Mouse (Mus musculus): ENCODE data around the gene D930048N14Rik.
"Not testable (repeated sequence)": the region's sequence is repeated elsewhere in the genome, so short reads cannot be mapped to it uniquely, and the experiment has no call there.

The D930048N14Rik gene

DNA sequence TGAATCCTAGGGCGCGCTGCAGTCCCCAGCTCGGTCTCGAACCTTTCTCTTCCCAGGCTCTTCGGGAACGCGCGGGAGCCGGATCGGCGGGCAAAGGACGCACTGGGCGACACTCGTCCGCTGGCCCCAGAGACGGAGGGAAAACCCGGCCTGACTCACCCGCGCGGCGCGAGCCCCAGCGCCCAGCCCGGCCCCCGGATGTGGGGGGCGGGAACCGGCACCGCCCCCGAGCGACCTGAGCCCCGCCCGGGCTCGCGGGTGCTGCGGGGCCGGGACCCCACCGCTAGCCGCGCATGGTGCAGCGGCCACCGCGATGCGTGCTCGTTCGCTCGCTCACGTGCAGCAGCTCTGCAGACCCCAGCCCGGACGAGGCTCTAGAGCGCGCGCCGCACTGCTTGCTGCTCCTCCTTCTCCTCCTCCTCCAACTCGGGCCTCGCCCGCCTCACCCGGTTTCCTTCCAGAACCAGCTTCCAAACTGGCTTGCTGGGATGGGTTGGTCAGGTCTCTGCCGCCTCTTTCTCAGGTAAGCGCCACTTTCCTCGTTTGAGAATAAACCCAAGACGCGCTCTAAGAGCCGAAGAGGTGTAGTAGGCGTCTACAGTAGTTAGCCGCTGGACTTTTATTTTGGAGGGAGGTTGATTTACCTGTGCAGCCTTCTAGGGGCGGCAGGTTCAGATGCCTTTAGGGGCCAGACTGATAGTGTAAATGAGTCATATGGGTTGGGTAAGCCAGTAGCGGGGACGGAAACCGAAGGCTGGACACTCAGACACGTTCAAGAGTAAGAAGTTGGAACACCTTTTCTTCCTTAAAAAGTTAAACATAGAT is at the start of gene D930048N14Rik, which contains the start of gene N4bp3:
Gene D930048N14Rik (plus strand): TSS at position 264 of the 825 bp plus-strand sequence.
Gene N4bp3 (minus strand): TSS at position 152 of the 825 bp plus-strand sequence.
- peak; percentile 54 to 64 for DNase-seq

DNA sequence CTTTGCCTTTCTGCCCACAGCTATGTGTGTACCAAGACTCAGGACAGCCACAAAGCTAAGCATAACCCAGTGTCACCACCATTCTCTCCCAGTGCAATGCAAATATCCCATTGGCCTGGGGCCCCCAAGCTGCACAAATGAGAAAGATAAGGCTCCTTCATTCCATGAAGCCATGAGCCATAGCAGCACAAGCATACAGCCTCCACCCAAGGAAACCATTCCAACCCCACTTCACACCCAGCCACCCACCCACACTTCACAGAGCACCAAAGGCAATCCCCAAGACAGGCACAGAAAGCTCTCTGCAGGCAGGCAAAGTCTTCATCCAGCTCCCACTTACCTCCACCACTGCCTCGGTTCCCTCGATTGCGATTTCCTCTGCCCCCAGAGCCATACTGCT is 48.5 kb upstream of the D930048N14Rik start:
- DNase-seq: no peak

DNA sequence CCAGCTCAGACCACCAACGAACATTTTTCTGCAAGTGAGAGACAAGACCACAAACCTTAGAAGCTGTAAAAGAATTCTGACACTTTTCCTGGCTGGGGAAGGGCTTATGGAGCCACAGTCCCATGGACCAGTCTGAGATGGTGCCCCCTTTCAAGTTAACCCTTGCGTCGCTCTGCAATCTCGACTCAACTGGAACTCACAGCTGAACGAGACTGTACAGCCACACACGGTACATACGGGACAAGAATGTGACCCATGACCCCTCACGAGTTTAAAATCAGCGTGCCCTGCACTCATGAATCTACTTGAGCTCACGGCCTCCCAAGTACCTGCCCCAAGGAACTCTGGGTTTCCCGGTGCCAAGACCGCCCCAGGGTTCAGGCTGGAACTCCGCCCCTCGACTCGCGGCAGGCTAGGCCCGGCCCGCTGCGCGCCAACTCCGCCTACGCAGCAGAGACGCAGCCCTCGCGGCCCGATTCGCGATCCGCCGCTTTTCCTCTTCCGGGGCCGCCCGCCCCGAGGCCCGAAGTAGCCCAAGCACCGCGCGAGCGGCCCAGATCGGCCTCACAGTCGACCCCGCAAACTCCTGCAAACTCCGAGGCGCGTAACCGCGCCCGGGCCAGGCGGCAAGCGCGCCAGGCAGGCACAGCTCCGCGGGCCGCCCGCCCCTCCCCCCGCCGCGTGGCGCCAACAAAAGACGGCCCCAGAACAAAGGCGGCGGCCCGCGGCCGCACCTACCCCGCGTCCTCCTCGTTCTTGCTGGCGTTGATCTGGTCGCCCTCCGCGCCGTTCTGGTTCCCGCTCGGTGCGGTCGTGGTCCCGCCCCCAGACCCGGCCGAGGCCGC is 44.9 kb upstream of the D930048N14Rik start:
- DNase-seq: peak; percentile 82 to 84

DNA sequence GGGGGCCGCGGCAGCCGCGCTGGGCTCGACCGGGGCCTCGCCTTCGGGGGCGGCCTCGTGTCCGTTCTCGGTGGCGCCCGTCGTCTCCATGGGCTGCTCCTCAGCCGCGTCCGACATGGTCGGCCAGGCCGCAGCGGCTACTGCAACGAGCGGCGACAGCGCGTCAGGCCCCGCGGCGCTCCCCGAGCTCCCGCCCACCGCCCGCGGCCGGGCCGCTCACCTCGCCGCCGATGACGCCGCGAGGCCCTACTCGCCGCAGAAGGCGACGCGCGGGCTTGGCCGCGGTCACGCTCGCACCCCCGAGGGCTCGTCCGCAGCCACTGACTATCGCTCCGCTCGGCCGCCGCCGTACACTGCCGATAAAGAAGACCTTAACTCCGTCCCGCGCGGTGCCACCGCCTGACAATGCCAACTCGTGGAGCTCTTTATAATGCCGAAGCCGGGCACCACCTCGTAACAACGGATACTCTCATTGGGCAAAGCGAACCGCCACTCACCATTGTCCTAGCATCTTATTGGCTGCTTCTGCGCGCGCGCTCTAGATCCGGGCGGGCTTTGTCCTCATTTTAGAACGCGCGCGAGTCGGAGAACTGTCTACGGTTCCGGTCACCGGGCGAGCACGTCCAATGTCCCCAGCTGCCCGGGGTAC is 44.2 kb upstream of the D930048N14Rik start, which contains the start of gene Hnrnpab:
Gene Hnrnpab (minus strand): TSS at position 401 of the 649 bp plus-strand sequence.
- peak; percentile 98 to 99 for DNase-seq

DNA sequence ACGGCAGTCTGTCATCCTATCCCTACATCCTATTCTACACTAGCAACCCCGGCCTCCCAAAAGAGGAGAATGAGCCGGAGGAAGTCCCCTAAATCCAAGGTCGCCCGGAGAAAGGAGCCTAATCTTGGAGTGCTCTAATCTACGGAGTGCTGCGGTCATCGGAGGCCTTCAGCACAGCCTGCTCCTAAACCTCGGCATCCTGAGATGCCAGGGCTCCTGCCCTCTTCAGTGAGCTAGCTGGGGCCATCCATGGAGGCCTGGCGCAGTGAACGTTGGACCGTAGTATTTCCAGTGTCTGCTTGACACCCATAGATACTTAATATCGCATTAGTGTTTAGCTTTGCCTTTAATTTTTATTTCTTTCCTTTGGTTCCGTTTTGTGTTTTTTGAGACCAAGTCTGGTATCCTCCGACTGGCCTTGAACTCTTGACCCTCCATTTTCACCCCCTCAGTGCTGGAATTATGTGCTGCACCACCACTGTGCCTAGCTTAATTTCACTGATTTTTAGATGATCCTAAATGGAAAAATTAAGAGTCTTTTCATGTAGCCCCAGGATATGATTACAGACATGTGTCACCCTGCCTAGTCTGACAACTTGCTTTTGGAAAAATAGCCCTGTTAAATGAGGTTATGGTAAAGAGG is 43.5 kb upstream of the D930048N14Rik start:
- DNase-seq: no peak

DNA sequence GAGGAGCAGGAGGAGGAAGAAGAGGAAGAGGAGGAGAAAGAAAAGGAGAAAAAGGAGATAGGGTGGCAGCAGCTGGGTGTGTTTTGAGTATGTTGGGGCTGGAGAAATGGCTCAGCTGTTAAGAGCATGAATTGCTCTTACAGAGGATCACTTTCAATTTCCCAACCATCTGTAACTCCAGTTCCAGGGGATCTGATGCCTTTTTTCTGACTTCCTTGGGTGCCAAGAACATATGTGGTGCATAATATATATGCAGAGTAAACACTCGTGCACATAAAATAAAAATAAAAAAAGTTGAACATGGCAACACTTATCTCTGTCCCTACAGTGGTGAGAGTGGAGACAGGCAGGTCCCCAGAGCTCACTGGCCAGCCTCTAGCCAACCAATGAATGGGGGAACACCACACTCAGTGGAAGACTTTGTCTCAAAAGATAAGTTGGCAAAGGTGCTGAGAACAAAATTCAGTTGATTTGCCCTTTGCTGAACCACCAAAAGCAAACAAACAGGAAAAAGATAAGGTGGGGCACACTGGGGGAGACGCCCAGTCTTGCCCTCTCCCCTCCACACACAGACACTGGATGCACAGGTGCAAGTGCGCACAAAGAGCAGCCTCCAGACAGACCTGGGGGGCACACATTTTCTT is 41.4 kb upstream of the D930048N14Rik start:
- DNase-seq: no peak

DNA sequence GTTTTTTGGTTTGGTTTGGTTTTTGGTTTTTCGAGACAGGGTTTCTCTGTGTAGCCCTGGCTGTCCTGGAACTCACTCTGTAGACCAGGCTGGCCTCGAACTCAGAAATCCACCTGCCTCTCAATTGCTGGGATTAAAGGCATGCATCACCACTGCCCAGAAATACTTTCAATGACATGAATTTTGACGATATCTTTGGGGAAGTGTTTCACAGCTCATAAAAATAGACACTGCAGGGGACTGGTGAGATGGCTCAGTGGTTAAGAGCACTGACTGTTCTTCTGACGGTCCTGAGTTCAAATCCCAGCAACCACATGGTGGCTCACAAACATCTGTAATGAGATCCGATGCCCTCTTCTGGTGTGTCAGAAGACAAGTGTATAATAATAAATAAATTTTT is 40.8 kb upstream of the D930048N14Rik start:
- not testable (repeated sequence) for DNase-seq

DNA sequence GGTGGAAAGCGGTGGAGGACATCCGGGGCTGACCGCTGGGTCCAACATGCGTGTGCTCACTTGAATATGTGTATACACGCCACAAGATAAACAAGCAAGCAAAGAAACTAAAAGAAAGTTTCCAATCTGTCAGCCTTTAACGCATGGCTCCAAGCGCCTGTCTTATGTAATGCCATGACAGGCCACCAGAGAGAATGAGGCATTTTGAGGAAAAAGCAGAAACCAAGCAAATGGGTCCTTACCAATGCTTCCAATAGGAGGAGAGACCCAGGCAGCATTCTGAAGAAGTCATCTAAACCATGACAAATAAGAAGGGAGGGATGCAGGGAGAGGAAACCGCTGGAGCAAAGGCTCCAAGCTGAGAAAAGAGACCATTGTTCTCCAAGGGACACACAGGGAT is 36.5 kb upstream of the D930048N14Rik start:
- no peak for DNase-seq

DNA sequence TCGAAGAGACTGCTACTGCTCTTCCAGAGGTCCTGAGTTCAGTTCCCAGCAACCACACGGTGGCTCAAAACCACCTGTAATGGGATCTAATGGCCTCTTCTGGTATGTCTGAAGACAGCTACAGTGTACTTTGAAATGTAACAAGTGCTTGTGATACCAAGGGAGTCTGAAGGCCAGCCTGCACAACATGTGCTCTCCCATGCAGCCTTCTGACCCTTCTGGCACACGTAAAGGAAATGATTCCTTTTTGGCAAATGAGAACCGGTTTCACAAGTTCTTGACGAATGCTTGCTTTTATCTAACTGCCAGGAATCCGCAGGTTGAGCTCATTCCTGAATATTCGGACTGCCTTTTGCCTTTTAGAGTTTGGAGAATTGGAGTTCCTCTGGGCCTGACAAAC is 35.6 kb upstream of the D930048N14Rik start:
- DNase-seq: no peak

DNA sequence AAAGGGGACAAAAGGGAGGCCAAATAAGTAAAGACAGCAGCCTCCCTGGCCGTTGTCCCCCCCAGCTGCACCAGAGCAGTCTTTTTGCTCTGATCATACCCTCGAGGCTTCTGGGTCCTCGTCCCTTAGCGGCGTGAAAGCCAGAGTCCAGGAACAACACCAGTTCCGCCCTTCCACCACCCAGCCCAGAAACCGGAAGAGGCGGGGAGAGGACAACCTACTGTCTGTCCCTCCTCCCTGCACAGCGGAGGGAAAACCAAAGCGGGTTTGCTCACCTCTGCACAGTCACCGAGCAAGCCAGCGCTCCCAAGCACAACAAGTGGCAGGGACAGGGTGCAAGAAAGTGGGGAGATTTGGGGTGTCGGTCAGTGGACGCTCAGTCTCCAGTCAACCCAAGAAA is 35.2 kb upstream of the D930048N14Rik start:
- peak; percentile 30 to 39 for DNase-seq

DNA sequence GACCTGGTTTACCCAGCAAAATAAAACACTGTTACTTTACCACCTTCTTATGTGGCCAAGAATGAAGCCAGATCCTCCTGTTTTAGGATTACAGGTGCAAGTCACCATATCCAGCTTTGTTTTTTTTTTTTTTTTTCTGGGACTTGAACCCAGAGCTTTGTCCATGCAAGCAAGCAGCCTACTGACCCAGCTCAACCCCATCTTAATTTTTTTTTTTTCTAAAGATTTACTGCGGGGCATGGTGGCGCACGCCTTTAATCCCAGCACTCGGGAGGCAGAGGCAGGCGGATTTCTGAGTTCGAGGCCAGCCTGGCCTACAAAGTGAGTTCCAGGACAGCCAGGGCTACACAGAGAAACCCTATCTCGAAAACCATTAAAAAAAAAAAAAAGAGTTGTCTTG is 34.6 kb upstream of the D930048N14Rik start:
- DNase-seq: not testable (repeated sequence)

DNA sequence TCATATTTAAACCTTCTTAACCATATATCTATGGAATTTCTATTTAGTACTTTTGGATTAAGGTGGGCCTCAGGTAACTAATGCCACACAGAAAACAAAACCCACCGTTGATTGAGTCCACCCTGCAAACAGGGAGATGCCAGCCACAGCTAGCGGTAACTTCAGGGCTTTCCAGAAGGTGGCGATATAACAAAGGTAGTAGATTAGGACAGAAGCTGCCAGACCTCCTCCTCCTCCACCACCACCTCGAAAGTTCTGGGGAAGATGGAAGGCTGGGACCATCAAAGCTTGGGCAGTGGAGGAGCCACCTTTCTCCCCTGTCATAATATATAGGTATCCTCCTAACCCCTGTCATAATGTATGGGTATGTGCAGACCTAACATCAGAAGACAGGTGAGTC is 33.1 kb upstream of the D930048N14Rik start:
- DNase-seq: peak; percentile 83 to 87

DNA sequence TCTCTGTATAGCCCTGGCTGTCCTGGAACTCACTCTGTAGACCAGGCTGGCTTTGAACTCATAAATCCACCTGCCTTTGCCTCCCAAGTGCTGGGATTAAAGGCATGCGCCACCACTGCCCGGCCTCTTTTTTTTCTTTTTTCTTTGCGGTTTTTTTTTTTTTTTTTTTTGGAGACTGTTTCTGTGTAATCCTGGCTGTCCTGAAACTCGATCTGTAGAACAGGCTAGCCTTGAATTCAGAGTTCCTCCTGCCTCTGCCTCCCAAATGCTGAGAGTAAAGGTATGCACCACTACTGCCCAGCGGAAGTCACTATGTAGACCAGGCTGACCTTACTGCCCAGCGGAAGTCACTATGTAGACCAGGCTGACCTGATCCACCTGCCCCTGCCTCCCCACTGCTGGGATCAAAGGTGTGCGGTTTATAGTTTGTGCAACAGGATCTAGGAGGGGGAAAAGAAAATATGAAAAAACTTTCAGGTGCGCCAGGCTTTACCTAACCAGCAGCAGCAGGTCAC is 31.8 kb upstream of the D930048N14Rik start:
- no peak for DNase-seq

DNA sequence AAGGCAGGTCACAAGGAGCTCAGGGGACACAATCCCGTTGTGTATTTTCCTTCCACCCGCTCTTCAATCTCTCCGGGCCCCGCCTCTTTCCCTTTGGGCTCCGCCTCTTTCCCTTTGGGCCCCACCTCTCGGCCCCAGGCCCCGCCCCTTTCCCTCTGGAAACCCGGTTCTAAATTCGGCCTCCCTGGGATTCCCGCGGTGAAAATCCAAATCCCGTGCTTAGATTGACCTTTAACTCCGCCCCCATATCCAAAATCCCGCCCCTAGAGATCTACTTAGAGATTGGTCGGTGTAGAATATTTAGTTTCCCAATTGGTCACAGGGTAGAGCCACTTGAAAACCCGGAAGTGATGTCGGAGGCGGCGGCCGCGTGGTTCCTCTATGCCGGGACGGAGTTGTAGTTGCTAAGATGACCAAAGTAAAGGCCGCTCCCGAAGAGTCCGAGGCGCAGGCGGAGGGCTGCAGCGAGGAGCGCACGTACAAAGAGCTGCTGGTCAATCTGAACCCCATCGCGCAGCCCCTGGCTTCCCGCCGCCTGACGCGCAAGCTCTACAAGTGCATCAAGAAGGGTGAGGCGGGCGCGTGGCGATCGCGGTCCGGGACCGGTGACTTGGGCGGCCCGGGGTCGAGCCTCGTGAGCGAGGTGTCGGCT is 31.2 kb upstream of the D930048N14Rik start, which contains the start of gene Nhp2:
Gene Nhp2 (plus strand): TSS at position 327 of the 652 bp plus-strand sequence.
- DNase-seq: peak; percentile 92 to 95

DNA sequence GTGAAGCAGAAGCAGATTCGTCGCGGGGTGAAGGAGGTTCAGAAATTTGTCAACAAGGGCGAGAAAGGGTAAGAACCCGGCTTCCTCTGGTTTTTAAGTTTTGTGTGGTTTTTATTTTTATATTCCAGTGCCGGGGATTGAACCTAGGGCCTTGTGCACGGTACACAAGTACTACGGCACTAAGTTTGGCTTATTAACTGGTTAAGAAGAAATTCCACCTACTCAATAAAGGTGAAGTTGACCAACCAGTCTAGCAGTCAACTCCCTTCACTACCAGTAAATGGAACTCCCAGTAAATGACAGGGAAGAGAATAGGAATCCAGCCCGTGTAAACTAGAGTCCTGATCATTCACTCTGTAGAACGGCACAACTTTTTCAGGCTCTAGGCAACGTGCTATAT is 30.7 kb upstream of the D930048N14Rik start:
- no peak for DNase-seq

DNA sequence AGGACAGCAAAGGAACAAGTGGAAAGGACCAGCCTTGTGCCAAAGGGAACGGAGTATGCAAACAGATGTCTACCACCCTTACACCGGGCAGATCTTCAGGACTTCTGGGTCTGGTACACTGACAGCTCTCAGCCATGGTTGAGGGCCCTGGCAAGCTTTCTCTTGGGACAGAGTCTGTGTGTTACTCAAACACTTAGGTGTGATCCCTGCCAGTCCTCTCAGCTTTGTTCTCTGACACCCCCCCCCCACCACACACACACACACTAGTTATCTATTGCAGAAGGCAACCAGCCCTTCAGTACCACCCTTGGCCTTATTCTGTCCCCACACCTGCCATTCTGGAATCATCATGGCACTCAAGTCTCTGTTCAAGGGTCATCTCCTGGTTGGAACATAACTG is 29.0 kb upstream of the D930048N14Rik start:
- DNase-seq: no peak

DNA sequence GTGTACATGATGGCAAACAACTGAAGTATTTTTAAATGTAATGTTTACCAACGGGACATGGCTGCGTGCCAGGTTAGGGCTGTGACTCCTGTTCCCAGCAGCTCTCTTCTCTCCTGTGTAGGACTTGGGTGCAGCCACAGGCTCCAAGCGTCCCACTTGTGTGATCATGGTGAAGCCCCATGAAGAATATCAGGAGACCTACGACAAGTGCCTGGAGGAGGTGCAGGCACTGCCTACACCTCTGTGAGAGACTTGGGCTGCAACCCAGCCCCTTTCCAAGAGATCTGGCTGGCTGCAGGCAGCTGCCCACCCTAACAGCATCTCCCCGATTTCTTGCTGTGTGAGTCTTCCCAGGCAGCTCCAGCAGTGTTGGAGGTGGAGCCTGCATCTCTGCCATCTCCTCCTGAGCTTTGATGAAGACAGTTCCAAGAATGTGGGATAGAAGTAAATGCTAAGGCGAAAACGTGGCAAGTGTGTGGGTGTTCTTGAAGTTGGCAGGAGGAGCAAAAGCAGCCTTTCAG is 27.7 kb upstream of the D930048N14Rik start:
- peak in 1 of 2 experiments; percentile 33 for DNase-seq

DNA sequence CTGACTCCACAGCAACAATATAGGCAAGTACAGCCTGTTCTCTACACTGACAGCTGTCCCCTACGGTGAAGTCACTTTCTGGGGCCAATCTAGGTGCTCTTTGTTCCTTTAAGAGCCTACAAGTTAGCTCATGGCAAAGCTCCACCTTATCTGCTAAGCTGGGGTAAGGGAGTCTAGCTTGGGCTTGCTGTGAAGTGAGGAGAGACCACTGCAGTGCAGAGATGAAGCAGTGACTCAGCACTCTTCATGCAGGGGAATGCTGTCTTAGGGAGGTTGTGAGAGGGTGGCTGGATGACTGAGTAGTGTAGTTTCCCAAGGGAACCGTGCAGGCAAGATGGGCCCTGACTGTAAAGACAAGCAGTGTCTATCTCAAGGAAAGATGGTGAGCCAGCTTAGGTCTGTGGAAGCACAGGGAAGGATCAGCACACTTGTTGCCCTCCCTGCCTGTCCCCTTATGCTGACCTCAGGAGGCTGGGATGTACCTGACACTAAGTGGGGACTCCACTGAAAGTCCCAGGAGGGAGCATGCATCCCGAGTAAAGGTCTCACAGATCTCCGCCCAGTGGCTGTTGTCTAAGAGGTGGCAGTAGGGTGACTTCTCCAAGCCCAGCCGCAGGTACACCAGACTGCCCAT is 25.4 kb upstream of the D930048N14Rik start:
- DNase-seq: no peak

DNA sequence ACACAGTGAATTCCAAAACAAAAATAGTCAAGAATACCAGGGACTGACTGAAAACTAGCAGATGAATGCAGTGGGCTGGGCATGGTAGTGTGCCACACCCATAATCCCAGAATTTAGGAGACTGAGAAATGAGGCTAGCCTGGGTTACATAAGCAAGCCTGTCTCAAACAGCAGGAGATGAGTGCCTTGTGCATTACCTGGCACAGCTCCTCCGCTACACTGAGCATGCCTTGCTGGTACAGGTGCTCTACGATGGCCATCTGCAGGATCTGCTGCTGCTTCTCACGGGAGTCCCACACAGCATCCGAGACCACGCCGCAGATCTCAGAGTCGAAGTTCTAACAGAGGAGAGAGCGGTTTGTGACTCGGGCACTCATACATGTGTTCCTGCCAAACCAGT is 23.3 kb upstream of the D930048N14Rik start:
- no peak for DNase-seq

DNA sequence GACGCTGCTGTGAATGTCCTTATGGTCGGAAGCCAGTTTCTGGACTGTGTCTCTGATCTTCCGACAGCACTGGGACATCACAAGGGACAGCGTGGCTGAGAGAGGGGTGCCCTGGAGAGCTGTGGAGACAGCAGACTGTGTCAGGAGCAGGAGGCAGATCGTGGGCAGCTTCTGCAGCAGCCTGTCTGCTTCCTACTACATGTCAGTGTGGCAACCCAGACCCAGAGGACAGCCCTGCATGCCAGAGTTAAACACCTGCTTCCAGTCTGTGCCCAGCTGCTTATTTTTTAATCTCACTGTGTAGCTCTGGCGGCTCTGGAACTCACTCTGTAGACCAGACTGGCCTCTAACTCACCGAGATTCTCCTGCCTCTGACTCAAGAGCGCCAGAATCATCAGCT is 22.8 kb upstream of the D930048N14Rik start:
- no peak for DNase-seq

All from cerebellum, postnatal 14 days (tissue).